Mouse (Mus musculus): ENCODE measurements around the gene Foxo6.

- TF ChIP-seq POLR2AphosphoS2 (IDR thresholded peaks at IDR 0.05; ENCODE audit: insufficient read length, low read depth), result no peak
- no peak for TF ChIP-seq MAX (IDR thresholded peaks at IDR 0.05; ENCODE audit: low read depth)
- TF ChIP-seq POLR2A (IDR thresholded peaks at IDR 0.05; ENCODE audit: insufficient read length, low read depth), result no peak
- no peak for TF ChIP-seq CEBPB (IDR thresholded peaks at IDR 0.05; ENCODE audit: insufficient read depth, poor library complexity, severe bottlenecking)
These were observed 36.7 kb upstream of the Foxo6 start for GRCm38 (mm10) chr4:120323858-120324257.
